Mouse (Mus musculus) spleen, adult 2 months (tissue): ENCODE measurements around the gene B3glct. TPM values are rescaled to one million over a fixed set of nuclear protein-coding genes. Genes with fewer than 3 reads are reported as not detected.

ENCODE experiments used
- DNase-seq, 2 experiments: peaks; one replicate each; pipeline versions ENCODE4 v3.0.0 to v3.0.0-alpha.2; 2012 to 2021; ENCODE audit warnings: low spot score in 2 of 2, low read depth in 1 of 2
- H3K27ac ChIP-seq: fragments of 200-500 bp; 2 replicates; pipeline ENCODE4 v1.5.1; 2012; ENCODE audit warnings: low read length, inconsistent platforms; ENCODE audit not compliant: insufficient read depth
- H3K27me3 ChIP-seq: fragments of 200-500 bp; 2 replicates; pipeline ENCODE4 v1.6.1; 2012; ENCODE audit warnings: mild to moderate bottlenecking, moderate library complexity, low read length, inconsistent platforms; ENCODE audit not compliant: control insufficient read depth, insufficient read depth
- H3K36me3 ChIP-seq: fragments of 200-500 bp; 2 replicates; pipeline ENCODE4 v1.6.1; 2012; ENCODE audit warnings: mild to moderate bottlenecking, low read length, inconsistent platforms; ENCODE audit not compliant: control insufficient read depth, insufficient read depth
- H3K4me1 ChIP-seq: fragments of 200-500 bp; 2 replicates; pipeline ENCODE4 v1.6.1; 2011; ENCODE audit warnings: inconsistent platforms; ENCODE audit not compliant: control insufficient read depth, insufficient read depth, insufficient read length
- H3K4me3 ChIP-seq: fragments of 200-500 bp; 2 replicates; pipeline ENCODE4 v1.5.1; 2011; ENCODE audit warnings: mild to moderate bottlenecking, inconsistent platforms; ENCODE audit not compliant: insufficient read depth, insufficient read length; ENCODE audit errors: extremely low read depth
- CTCF ChIP-seq: fragments of 200-500 bp; IDR thresholded peaks from 2 replicates; pipeline ENCODE4 v1.5.1; 2011; ENCODE audit warnings: mild to moderate bottlenecking, inconsistent platforms; ENCODE audit not compliant: insufficient read depth, insufficient read length, insufficient replicate concordance; ENCODE audit errors: extremely low read depth
- POLR2A ChIP-seq: fragments of 200-500 bp; IDR thresholded peaks from 2 replicates; pipeline ENCODE4 v1.6.1; 2011; ENCODE audit warnings: low read depth, low read length, inconsistent platforms
- WGBS: fragments of 180-500 bp; shearing (Covaris S2); methylation state at CpG from one replicate; pipeline ENCODE4 v1.1.7; 2018; 5-methylcytosine and 5-hydroxymethylcytosine counted together
- polyA plus RNA-seq: library from polyadenylated mRNA; depleted of rRNA; stranded (reverse); fragments of >200 nt; gene quantifications from 2 replicates; pipeline ENCODE4 v1.2.3, GENCODE M21; 2012

B3glct gene
- polyA plus RNA-seq, 1 experiment = 2.2 TPM

DNA sequence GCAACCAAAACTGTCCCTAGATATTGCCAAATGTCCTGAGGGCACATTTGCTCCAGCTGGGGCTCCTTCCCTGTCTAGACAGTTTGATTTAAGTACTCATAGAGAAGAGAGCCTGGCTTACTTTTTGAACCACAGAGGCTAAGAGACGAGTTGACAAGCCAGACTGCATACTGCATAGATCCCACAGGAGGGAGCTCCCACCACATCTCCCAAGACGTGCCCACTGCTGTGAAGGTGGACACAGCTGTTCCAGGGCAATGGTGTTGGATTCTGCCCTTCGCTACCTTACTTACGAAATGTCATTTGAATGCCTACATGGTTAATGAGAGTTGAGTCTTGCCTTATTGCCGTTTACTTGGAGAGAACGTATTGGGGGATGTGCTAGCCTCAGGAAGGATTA, 35.7 kb upstream of the B3glct start:
- Histone ChIP-seq H3K27ac (no peak overlapping the region), H3K36me3 (no peaks in the 10 kb centered on the region), H3K4me1 (no peaks in the 10 kb centered on the region), H3K4me3 (no peak overlapping the region), H3K27me3 (no peaks in the 10 kb centered on the region)
- TF ChIP-seq POLR2A (no peak), CTCF (no peak)
- WGBS = 70% methylated on average over 6 of the region's 6 CpGs
- no peak for DNase-seq

DNA sequence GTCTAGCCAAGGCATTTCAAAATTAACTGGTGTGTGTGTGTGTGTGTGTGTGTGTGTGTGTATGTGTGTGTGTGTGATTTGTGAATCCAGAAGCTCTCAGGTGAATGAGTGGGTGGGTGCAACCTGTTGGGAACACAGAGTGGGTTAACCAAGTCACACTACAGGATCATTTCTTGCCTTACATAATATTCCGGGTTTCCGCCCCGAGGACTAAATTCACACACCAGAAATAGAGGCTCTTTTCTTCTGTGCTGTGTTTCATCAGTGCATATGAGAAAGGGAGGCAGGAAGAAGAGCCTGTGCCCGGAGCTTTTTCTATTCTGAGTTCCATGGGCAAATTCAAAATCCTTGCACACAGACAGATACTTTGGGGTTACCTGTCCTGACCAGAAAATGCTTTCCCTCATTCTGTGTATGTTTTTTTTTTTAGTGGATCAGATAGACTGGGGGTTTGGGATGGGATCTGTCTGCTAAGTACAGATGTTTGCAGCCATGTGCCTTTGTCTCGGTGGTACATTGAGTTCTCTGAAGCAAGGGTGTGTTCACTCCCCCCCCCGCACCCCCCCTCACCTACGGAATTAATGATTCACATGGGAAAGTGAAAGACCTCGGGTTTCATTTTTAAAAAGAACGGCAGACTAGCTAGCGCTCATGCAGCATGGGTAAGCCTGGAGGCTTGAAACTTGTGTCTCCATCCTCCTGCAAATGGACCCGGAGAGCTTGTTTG, 35.1 kb upstream of the B3glct start:
- 86% methylated on average over 11 of the region's 11 CpGs for WGBS
- Histone ChIP-seq H3K36me3 (no peaks in the 10 kb centered on the region), H3K27ac (no peak overlapping the region), H3K4me3 (no peak overlapping the region; the same call in 1 of the 2 replicates), H3K4me1 (no peaks in the 10 kb centered on the region), H3K27me3 (no peaks in the 10 kb centered on the region)
- DNase-seq = no peak
- no peak for TF ChIP-seq POLR2A
- no peak for TF ChIP-seq CTCF

DNA sequence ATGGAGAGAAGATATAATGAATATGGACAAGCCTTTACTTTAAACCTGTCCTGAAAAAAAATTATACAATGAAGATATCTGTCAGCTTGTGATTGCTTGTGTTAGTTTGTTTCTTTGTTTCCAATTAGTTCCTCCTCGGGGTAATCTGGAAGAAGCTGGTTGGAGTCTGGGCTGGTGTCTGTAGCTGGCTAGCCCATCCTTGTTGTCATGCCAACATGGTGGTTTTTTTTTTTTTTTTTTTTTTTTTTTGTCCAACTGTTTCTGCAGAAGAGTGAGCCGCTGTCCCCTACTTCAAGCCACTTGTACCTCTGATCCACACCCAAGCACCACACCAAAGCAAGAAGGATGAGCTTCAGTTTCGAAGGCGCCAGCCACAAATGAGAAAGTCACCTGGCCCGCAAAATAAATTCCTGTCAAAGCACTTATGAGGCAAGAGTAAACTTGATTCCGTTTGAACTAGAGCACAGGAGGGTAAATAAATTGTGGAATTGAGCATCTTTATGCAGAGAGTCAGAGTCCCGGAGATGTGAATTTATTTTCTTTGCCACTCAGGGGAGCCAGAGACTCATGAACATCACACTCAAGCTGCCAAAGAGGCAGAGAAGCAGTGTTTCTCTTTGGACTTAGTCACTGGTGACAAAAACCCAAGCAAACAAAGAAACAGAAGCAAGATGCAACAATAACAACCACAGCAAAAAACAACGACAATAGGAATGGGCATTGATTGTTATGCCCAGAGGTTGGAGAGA, 30.5 kb upstream of the B3glct start:
- DNase-seq = no peak
- H3K27me3 ChIP-seq = no peaks in the 10 kb centered on the region
- no peaks in the 10 kb centered on the region for H3K4me1 ChIP-seq
- 69% methylated on average over 8 of the region's 8 CpGs for WGBS
- H3K4me3 ChIP-seq = no peak overlapping the region
- H3K36me3 ChIP-seq = no peaks in the 10 kb centered on the region
- TF ChIP-seq POLR2A (no peak), CTCF (no peak)
- no peak overlapping the region for H3K27ac ChIP-seq

DNA sequence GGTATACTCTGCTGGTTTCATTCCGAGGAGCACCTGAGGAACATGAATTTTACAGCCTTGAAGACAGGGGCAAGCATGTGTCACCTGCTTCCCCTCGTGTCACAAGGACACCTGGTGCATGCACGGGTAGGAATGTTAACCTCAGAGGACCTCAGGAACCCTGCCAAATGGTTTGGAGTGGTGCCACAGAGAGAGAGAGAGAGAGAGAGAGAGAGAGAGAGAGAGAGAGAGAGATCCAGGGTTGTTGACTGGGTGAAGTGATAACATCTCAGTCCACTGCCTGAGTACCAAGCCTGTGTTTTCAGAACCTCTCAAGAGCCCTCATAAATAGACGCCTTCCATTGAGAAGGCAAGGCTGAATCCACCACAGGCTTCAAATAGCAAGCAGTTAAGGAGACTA, 29.8 kb upstream of the B3glct start:
- no peak overlapping the region for H3K27ac ChIP-seq
- DNase-seq = no peak

DNA sequence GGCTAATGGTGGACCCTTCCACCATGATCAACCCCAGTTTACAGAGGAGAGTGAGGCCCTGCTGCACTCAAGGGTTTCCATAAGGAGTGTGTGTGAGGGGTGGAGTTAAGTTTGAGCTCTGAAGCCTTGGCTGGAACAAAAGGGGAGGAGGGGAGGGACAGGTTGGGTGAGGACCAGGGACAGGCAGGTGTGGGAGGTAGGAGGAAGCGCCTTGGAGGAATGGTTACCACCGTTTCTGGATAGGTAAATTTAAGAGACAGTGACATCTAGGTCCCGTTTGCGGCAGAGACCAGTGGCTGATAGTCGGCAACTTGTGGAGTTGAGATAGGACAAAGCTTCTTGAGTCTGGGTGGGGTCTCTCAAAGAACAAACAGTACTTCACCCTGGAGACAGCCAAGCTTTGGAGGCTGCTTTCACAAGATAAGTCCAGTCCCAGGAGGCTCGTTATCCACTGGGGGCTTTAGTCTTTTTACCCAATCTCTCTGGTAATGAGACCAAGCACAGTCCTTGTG, 29.1 kb upstream of the B3glct start:
- WGBS = 81% methylated on average over 6 of the region's 6 CpGs
- no peaks in the 10 kb centered on the region for H3K4me1 ChIP-seq
- H3K27ac ChIP-seq = no peak overlapping the region
- no peak for DNase-seq
- H3K27me3 ChIP-seq = no peaks in the 10 kb centered on the region
- no peak overlapping the region for H3K4me3 ChIP-seq
- TF ChIP-seq POLR2A = no peak
- TF ChIP-seq CTCF = no peak
- no peaks in the 10 kb centered on the region for H3K36me3 ChIP-seq

More for the DNA sequence above, 29.8 kb upstream of the B3glct start:
- Histone ChIP-seq H3K4me1 (no peaks in the 10 kb centered on the region), H3K36me3 (no peaks in the 10 kb centered on the region), H3K4me3 (no peak overlapping the region), H3K27me3 (no peaks in the 10 kb centered on the region)
- 25% methylated on average over 4 of the region's 4 CpGs for WGBS
- TF ChIP-seq POLR2A (no peak), CTCF (no peak)

DNA sequence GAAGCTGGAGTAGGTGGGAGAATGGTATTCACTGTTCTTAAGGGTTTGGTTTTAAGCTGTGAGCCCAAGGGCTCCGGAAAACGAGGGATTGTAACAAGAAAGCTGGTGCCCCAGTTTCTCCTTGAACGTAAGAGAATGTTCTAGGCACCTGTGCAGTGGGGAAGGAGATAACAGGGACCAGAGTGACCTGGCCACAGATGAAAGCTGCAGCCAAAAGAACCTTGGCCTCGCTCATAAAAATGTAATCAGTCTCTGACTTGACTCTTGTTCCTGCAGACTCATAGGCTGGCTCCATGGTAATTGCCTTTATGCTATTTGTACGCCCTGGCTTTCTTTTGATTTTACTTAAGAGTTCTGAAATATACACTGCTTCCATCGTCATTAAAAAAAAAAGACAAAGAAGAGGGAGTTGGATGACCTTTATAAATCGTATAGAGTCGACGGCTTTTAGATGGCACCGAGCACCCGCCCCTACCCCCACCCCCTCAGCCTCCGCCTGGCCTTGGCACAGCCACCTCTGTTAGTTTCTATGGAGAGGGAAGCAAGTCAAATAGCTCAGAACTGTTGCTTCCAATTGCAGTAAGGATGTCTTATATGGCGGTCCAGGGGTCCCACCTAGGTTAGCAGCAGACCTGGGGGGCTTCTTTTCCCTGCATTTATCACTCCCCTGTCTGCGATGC, 28.4 kb upstream of the B3glct start:
- no peaks in the 10 kb centered on the region for H3K36me3 ChIP-seq
- no peak for TF ChIP-seq POLR2A
- no peak for TF ChIP-seq CTCF
- H3K27ac ChIP-seq = no peak overlapping the region
- no peaks in the 10 kb centered on the region for H3K4me1 ChIP-seq
- H3K4me3 ChIP-seq = no peak overlapping the region
- H3K27me3 ChIP-seq = no peaks in the 10 kb centered on the region
- 82% methylated on average over 14 of the region's 14 CpGs for WGBS
- no peak for DNase-seq
